Mouse (Mus musculus): ENCODE data around the gene Josd1. TPM values are rescaled to one million over a fixed set of nuclear protein-coding genes. Genes with fewer than 3 reads are reported as not detected.
"Not testable (repeated sequence)": the region's sequence is repeated elsewhere in the genome, so short reads cannot be mapped to it uniquely, and the experiment has no call there.

Josd1 gene
- total and polyA plus RNA-seq, 2 experiments from 2014 or later = 20.2 to 54.1 TPM

- WGBS = 85% methylated on average over 4 of the region's 4 CpGs
- H3K4me3 ChIP-seq (ENCODE audit: low read depth, low read length) = no peak overlapping the region
- 0 out of 2 replicates have a peak, but pooled peaks cover 2% of the 10 kb centered on the region for H3K36me3 ChIP-seq (ENCODE audit: insufficient read depth)
- H3K9ac ChIP-seq = no peak overlapping the region
- H3K4me1 ChIP-seq (ENCODE audit: insufficient read depth) = peaks cover 31% of the 10 kb centered on the region
- no peak for DNase-seq
- H3K27me3 ChIP-seq (ENCODE audit: insufficient read depth, low read length) = no peaks in the 10 kb centered on the region
- H3K9me3 ChIP-seq (ENCODE audit: low read length) = no peaks in the 10 kb centered on the region
- no peak for TF ChIP-seq CTCF (IDR thresholded peaks at IDR 0.05; ENCODE audit: low read depth)
- no peak for ATAC-seq
- H3K4me2 ChIP-seq (ENCODE audit: low read depth) = no peak overlapping the region
- no peak overlapping the region for H3K27ac ChIP-seq (ENCODE audit: low read depth, low read length)
Observed at GRCm38 (mm10) chr15:79681973-79682372, 5.7 kb downstream of the Josd1 start.

- H3K9ac ChIP-seq = no peak overlapping the region
- peaks cover 37% of the 10 kb centered on the region for H3K36me3 ChIP-seq (ENCODE audit: insufficient read depth)
- H3K4me3 ChIP-seq (ENCODE audit: low read depth, low read length) = no peak overlapping the region
Observed at GRCm38 (mm10) chr15:79677936-79678335, 9.8 kb downstream of the Josd1 start.

DNA sequence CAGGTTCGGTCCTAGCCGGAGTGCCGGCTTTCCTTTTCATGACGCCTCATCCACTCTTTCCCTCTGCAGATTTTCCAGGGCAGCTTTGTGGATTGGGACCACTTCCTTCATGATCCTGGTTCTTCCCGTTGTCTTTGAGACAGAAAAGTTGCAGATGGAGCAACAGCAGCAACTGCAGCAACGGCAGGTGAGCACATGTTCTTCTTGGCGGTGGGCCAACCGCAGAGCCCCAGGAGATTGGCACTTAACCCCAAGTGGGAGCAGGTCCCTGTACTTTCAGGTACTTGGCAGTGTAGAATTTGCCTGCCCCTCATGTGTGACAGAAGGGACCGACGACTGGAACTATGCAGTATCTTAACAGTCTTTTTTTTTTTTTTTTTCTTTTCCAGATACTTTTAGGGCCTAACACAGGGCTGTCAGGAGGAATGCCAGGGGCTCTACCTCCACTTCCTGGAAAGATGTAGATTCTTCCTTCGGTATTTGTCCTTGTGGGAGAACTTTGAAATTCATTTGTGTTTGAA lies 15.8 kb downstream of the Josd1 start:
- peaks cover 47% of the 10 kb centered on the region for H3K36me3 ChIP-seq (ENCODE audit: insufficient read depth)
- H3K4me2 ChIP-seq (ENCODE audit: low read depth) = peak overlapping the region; percentile 91
- ATAC-seq; H3K27me3 ChIP-seq (ENCODE audit: insufficient read depth, low read length); H3K4me1 ChIP-seq (ENCODE audit: insufficient read depth); H3K9me3 ChIP-seq (ENCODE audit: low read length); H3K27ac ChIP-seq (ENCODE audit: low read depth, low read length); DNase-seq; H3K9ac ChIP-seq: not testable (repeated sequence)
- WGBS = 77% methylated on average over 11 of the region's 11 CpGs
- peak overlapping the region; percentile 69; the same call in 1 of the 2 replicates for H3K4me3 ChIP-seq (ENCODE audit: low read depth, low read length)

More at GRCm38 (mm10) chr15:79677936-79678335, 9.8 kb downstream of the Josd1 start:
- TF ChIP-seq CTCF (IDR thresholded peaks at IDR 0.05; ENCODE audit: low read depth) = no peak
- ATAC-seq (no peak), DNase-seq (no peak)
- no peaks in the 10 kb centered on the region for H3K9me3 ChIP-seq (ENCODE audit: low read length)
- no peak overlapping the region for H3K4me2 ChIP-seq (ENCODE audit: low read depth)
- H3K4me1 ChIP-seq (ENCODE audit: insufficient read depth) = no peaks in the 10 kb centered on the region
- no peak overlapping the region for H3K27ac ChIP-seq (ENCODE audit: low read depth, low read length)
- WGBS = 86% methylated on average over 2 of the region's 2 CpGs
- no peaks in the 10 kb centered on the region for H3K27me3 ChIP-seq (ENCODE audit: insufficient read depth, low read length)

DNA sequence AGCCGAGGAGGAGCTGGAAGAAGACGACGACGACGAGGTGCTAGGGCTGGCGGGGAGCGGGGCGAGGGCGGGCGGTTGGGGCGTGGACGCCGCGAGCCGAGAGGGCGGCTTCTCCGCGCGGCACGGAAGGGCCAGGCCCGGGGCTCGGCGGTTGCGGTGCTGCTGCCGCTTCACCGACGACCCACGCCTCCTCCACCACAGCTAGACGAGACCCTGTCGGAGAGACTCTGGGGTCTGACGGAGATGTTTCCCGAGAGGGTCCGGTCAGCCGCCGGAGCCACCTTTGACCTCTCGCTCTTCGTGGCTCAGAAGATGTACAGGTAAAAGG lies 16.8 kb downstream of the Josd1 start:
- H3K4me3 ChIP-seq (ENCODE audit: low read depth, low read length) = peak overlapping the region; percentile 69
- peak; percentile 38; the same call in 1 of the 2 replicates for ATAC-seq

GRCm38 (mm10) chr15:79670249-79670971 lies 17.3 kb downstream of the Josd1 start, which contains the start of gene Tomm22:
TSS of gene Tomm22 (plus strand) at chr15:79670861.
- Histone ChIP-seq H3K27ac (ENCODE audit: low read depth, low read length) (peak within 1 kb of the TSS; percentile 24; the same call in 1 of the 2 replicates), H3K4me3 (ENCODE audit: low read depth, low read length) (peak within 1 kb of the TSS; percentile 69), H3K36me3 (ENCODE audit: insufficient read depth) (peaks cover 50% of the 10 kb centered on the region), H3K9ac (peak within 1 kb of the TSS; percentile 72), H3K4me2 (ENCODE audit: low read depth) (peak within 1 kb of the TSS; percentile 91), H3K27me3 (ENCODE audit: insufficient read depth, low read length) (no peaks in the 10 kb centered on the region), H3K4me1 (ENCODE audit: insufficient read depth) (no peaks in the 10 kb centered on the region; the same call in 1 of the 2 replicates), H3K9me3 (ENCODE audit: low read length) (no peaks in the 10 kb centered on the region)
- WGBS = 17% methylated on average over 33 of the region's 33 CpGs
- ATAC-seq (peak; percentile 98), DNase-seq (peak; percentile 95)
- TF ChIP-seq CTCF (IDR thresholded peaks at IDR 0.05; ENCODE audit: low read depth) = peak; percentile 72

More for the DNA sequence above, 16.8 kb downstream of the Josd1 start:
- Histone ChIP-seq H3K4me2 (ENCODE audit: low read depth) (peak overlapping the region; percentile 91), H3K36me3 (ENCODE audit: insufficient read depth) (peaks cover 48% of the 10 kb centered on the region), H3K9ac (peak overlapping the region; percentile 72), H3K9me3 (ENCODE audit: low read length) (no peaks in the 10 kb centered on the region), H3K27ac (ENCODE audit: low read depth, low read length) (peak overlapping the region; percentile 24; the same call in 1 of the 2 replicates), H3K27me3 (ENCODE audit: insufficient read depth, low read length) (no peaks in the 10 kb centered on the region), H3K4me1 (ENCODE audit: insufficient read depth) (no peaks in the 10 kb centered on the region; the same call in 1 of the 2 replicates)
- DNase-seq = no peak
- TF ChIP-seq CTCF (IDR thresholded peaks at IDR 0.05; ENCODE audit: low read depth) = no peak
- under 1% methylated on average over 35 of the region's 37 CpGs for WGBS

DNA sequence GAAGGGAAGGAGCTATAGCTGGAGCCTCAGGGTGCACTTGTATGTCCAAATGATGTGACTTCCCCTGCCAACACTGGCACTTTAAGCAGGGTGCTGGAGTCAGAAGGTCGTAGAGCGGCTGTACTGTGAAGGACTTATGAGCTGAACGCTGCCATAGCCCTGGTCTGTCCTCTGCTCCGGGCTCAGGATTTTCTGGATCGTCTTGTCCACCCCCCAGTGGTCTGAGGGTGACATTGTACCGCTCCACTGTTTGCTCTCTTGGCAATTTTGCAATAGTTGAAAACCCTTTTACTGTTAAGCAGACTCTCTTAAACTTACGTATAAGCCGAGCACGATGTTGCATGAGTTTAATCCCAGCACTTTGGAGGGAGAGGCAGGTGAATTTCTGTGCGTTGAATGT lies 18.5 kb downstream of the Josd1 start:
- H3K36me3 ChIP-seq (ENCODE audit: insufficient read depth) = peaks cover 38% of the 10 kb centered on the region
- H3K9ac ChIP-seq = no peak overlapping the region
- H3K27ac ChIP-seq (ENCODE audit: low read depth, low read length) = no peak overlapping the region
- H3K4me2 ChIP-seq (ENCODE audit: low read depth) = no peak overlapping the region
- ATAC-seq (no peak), DNase-seq (no peak)
- 71% methylated on average over 10 of the region's 10 CpGs for WGBS
- H3K27me3 ChIP-seq (ENCODE audit: insufficient read depth, low read length) = no peaks in the 10 kb centered on the region
- peak; percentile 25 for TF ChIP-seq CTCF (IDR thresholded peaks at IDR 0.05; ENCODE audit: low read depth)
- H3K9me3 ChIP-seq (ENCODE audit: low read length) = no peaks in the 10 kb centered on the region
- H3K4me3 ChIP-seq (ENCODE audit: low read depth, low read length) = no peak overlapping the region
- H3K4me1 ChIP-seq (ENCODE audit: insufficient read depth) = no peaks in the 10 kb centered on the region; the same call in 1 of the 2 replicates

DNA sequence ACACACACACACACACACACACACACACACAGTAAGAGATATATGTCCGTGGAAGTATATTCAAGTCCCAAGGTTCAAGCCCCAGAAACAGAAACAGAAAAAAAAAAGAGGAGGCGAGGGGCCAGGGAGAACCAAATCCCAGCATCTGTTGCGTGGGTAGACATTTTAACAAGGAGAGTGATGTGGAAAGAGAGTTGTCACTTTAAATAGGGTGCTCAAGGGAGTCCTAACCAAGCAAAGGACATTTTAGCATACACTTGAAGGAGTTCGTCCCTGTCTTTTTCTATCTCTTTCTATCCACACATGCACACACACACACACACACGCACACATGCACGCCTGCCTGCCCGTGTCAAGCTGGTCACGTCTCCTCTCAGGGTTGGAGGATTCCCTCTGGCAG lies 23.1 kb downstream of the Josd1 start:
- ATAC-seq = no peak
- TF ChIP-seq CTCF (IDR thresholded peaks at IDR 0.05; ENCODE audit: low read depth) = no peak

More for the DNA sequence above, 23.1 kb downstream of the Josd1 start:
- H3K9me3 ChIP-seq (ENCODE audit: low read length) = no peaks in the 10 kb centered on the region
- H3K36me3 ChIP-seq (ENCODE audit: insufficient read depth) = peaks cover 38% of the 10 kb centered on the region
- H3K4me3 ChIP-seq (ENCODE audit: low read depth, low read length) = no peak overlapping the region
- no peak overlapping the region for H3K27ac ChIP-seq (ENCODE audit: low read depth, low read length)
- DNase-seq = no peak
- no peak overlapping the region for H3K4me2 ChIP-seq (ENCODE audit: low read depth)
- WGBS = 95% methylated on average over 8 of the region's 8 CpGs
- H3K4me1 ChIP-seq (ENCODE audit: insufficient read depth) = peaks cover 2% of the 10 kb centered on the region; the same call in 1 of the 2 replicates
- no peaks in the 10 kb centered on the region for H3K27me3 ChIP-seq (ENCODE audit: insufficient read depth, low read length)
- H3K9ac ChIP-seq = no peak overlapping the region
